ENCODE assay signal across 14 mouse cellular contexts in genomic region chr16:71256175-71256574, GRCm38 (mm10).
A peak's percentile ranks its signal among the peaks of the same experiment; 100 is the strongest.
DNase-seq lines count a peak whose midpoint lies in the region; ATAC-seq and TF ChIP-seq lines count a peak whose summit lies in the region.
"Had no signal": no experiment of that assay in that cellular context is flagged by ENCODE, and none has a peak within 500 bp of the region (broad histone marks: within the 10 kb centered on the region; RNA-seq: fewer than 3 reads in every experiment).

No protein-coding gene starts in this region.

- no peak overlapping the region for H3K9ac ChIP-seq in forebrain, embryonic 12.5 days
- no peak overlapping the region for H3K9ac ChIP-seq in forebrain, embryonic 11.5 days (ENCODE audit: low read length)
- H3K9ac ChIP-seq in stomach, postnatal 0 days (ENCODE audit: low read length), result no peak overlapping the region
- H3K9ac ChIP-seq: embryonic facial prominence, embryonic 15.5 days; hindbrain, embryonic 15.5 days; liver, embryonic 15.5 days; neural tube, embryonic 15.5 days had no signal

- DNase-seq in forebrain, embryonic 11.5 days (ENCODE audit: low spot score), result no peak
- peak; percentile 18 for DNase-seq in layer of hippocampus, adult 9-10 months (ENCODE audit: low spot score)
- DNase-seq in layer of hippocampus, adult 9-11 months, result no peak
- peak; percentile 5 to 13 for DNase-seq in right cerebral cortex, adult 2 months (ENCODE audit: low spot score in 2 of 2)
- DNase-seq in right cerebral cortex, postnatal 25 days, result no peak
- no peak for DNase-seq in stomach, postnatal 0 days (ENCODE audit: low spot score)
- no peak for DNase-seq in kidney, postnatal 36 days
- DNase-seq: cerebellum, adult 9-10 months; kidney, adult 18-20 months had no signal

- no peak overlapping the region for H3K27ac ChIP-seq in forebrain, embryonic 12.5 days
- H3K27ac ChIP-seq in forebrain, embryonic 11.5 days (ENCODE audit: low read depth, low read length), result no peak overlapping the region
- H3K27ac ChIP-seq in stomach, postnatal 0 days (replicated peaks), result no peak overlapping the region
- H3K27ac ChIP-seq: embryonic facial prominence, embryonic 15.5 days; hindbrain, embryonic 15.5 days; liver, embryonic 15.5 days; neural tube, embryonic 15.5 days had no signal

- no peaks in the 10 kb centered on the region for H3K9me3 ChIP-seq in forebrain, embryonic 12.5 days
- H3K9me3 ChIP-seq in forebrain, embryonic 11.5 days (ENCODE audit: control insufficient read depth, low read length), result no peaks in the 10 kb centered on the region
- no peaks in the 10 kb centered on the region for H3K9me3 ChIP-seq in stomach, postnatal 0 days (ENCODE audit: control insufficient read depth, low read length)
- H3K9me3 ChIP-seq: embryonic facial prominence, embryonic 15.5 days; hindbrain, embryonic 15.5 days; liver, embryonic 15.5 days; neural tube, embryonic 15.5 days had no signal

- 0 out of 2 replicates have a peak, but pooled peaks have one; percentile 46 for ATAC-seq in forebrain, embryonic 12.5 days (ENCODE audit: low FRiP score)
- ATAC-seq in forebrain, embryonic 11.5 days (replicated peaks; ENCODE audit: low FRiP score), result no peak
- ATAC-seq in stomach, postnatal 0 days (ENCODE audit: low FRiP score, low TSS enrichment), result no peak

- no peak overlapping the region for H3K4me3 ChIP-seq in forebrain, embryonic 12.5 days (replicated peaks)
- H3K4me3 ChIP-seq in forebrain, embryonic 11.5 days (ENCODE audit: low read depth, low read length), result no peak overlapping the region
- H3K4me3 ChIP-seq in stomach, postnatal 0 days (ENCODE audit: low read depth, low read length), result no peak overlapping the region
- H3K4me3 ChIP-seq: embryonic facial prominence, embryonic 15.5 days; hindbrain, embryonic 15.5 days; liver, embryonic 15.5 days; neural tube, embryonic 15.5 days had no signal

- peak; percentile 50 for TF ChIP-seq CTCF in stomach, postnatal 0 days (IDR thresholded peaks at IDR 0.05; ENCODE audit: low read depth)

- no peaks in the 10 kb centered on the region for H3K36me3 ChIP-seq in forebrain, embryonic 12.5 days (replicated peaks)
- H3K36me3 ChIP-seq in forebrain, embryonic 11.5 days (ENCODE audit: control insufficient read depth, insufficient read depth, low read length), result no peaks in the 10 kb centered on the region
- no peaks in the 10 kb centered on the region for H3K36me3 ChIP-seq in stomach, postnatal 0 days (ENCODE audit: control insufficient read depth, insufficient read depth, low read length)
- H3K36me3 ChIP-seq: embryonic facial prominence, embryonic 15.5 days; hindbrain, embryonic 15.5 days; liver, embryonic 15.5 days; neural tube, embryonic 15.5 days had no signal

- TF ChIP-seq EP300 in stomach, postnatal 0 days (optimal IDR thresholded peaks at IDR 0.05), result no peak

- 65% methylated on average over 2 of the region's 2 CpGs for WGBS in forebrain, embryonic 12.5 days
- 70% methylated on average over 2 of the region's 2 CpGs for WGBS in forebrain, embryonic 11.5 days
- WGBS in stomach, postnatal 0 days, result 51% methylated on average over 2 of the region's 2 CpGs

- H3K4me1 ChIP-seq in forebrain, embryonic 12.5 days, result no peaks in the 10 kb centered on the region
- no peaks in the 10 kb centered on the region for H3K4me1 ChIP-seq in forebrain, embryonic 11.5 days (replicated peaks; ENCODE audit: control insufficient read depth, insufficient read depth, low read length)
- H3K4me1 ChIP-seq in stomach, postnatal 0 days (replicated peaks; ENCODE audit: control insufficient read depth, insufficient read depth), result no peaks in the 10 kb centered on the region
- H3K4me1 ChIP-seq: embryonic facial prominence, embryonic 15.5 days; liver, embryonic 15.5 days; neural tube, embryonic 15.5 days had no signal

- no peak overlapping the region for H3K4me2 ChIP-seq in forebrain, embryonic 12.5 days
- no peak overlapping the region for H3K4me2 ChIP-seq in forebrain, embryonic 11.5 days (ENCODE audit: low read depth, low read length, severe bottlenecking)
- H3K4me2 ChIP-seq in stomach, postnatal 0 days (replicated peaks; ENCODE audit: low read depth), result no peak overlapping the region
- H3K4me2 ChIP-seq: embryonic facial prominence, embryonic 15.5 days; hindbrain, embryonic 15.5 days; liver, embryonic 15.5 days; neural tube, embryonic 15.5 days had no signal

- no peaks in the 10 kb centered on the region for H3K27me3 ChIP-seq in forebrain, embryonic 12.5 days
- no peaks in the 10 kb centered on the region for H3K27me3 ChIP-seq in forebrain, embryonic 11.5 days (ENCODE audit: control insufficient read depth, insufficient read depth, low read length)
- H3K27me3 ChIP-seq in stomach, postnatal 0 days (ENCODE audit: control insufficient read depth, insufficient read depth, low read length), result no peaks in the 10 kb centered on the region
- H3K27me3 ChIP-seq: embryonic facial prominence, embryonic 15.5 days; hindbrain, embryonic 15.5 days; liver, embryonic 15.5 days; neural tube, embryonic 15.5 days had no signal

Comparison
In these comparisons a context has a peak if more than half of its experiments do, and no peak if none do; other contexts are left out.
1. DNase-seq: peak in layer of hippocampus, adult 9-10 months (single experiment) and right cerebral cortex, adult 2 months (2 of 2); none in forebrain, embryonic 11.5 days (single experiment), layer of hippocampus, adult 9-11 months (single experiment), right cerebral cortex, postnatal 25 days (single experiment), stomach, postnatal 0 days (single experiment) and kidney, postnatal 36 days (0 of 2).